Mouse (Mus musculus) CH12.LX (cell line): ENCODE data around the gene Tle6.

Experiments used
- CHD1 ChIP-seq: IDR thresholded peaks from 2 replicates; pipeline ENCODE4 v1.6.1; 2012; ENCODE audit warnings: low read depth, low read length, improper control_type of control experiment, inconsistent platforms
- CTCF ChIP-seq, 2 experiments: IDR thresholded peaks in 1 of 2; conservative IDR thresholded peaks in 1 of 2; 2 replicates each; pipeline ENCODE4 v1.5.1; 2011 to 2012; ENCODE audit warnings: low read depth in 2 of 2, low read length in 2 of 2, improper control_type of control experiment in 1 of 2, inconsistent platforms in 1 of 2, mild to moderate bottlenecking in 1 of 2, moderate library complexity in 1 of 2
- ELF1 ChIP-seq: IDR thresholded peaks from 2 replicates; pipeline ENCODE4 v1.6.1; 2014; ENCODE audit warnings: low read depth, mild to moderate bottlenecking, inconsistent platforms, low read length, improper control_type of control experiment
- NRF1 ChIP-seq: IDR thresholded peaks from 2 replicates; pipeline ENCODE4 v1.6.1; 2014; ENCODE audit warnings: low read depth, mild to moderate bottlenecking, inconsistent platforms, low read length, improper control_type of control experiment, moderate library complexity
- POLR2A ChIP-seq: IDR thresholded peaks from 2 replicates; pipeline ENCODE4 v1.6.1; 2011; ENCODE audit warnings: low read depth, mild to moderate bottlenecking, improper control_type of control experiment, low read length
- TCF12 ChIP-seq: IDR thresholded peaks from 2 replicates; pipeline ENCODE4 v1.6.1; 2014; ENCODE audit warnings: low read depth, mild to moderate bottlenecking, inconsistent platforms, low read length, improper control_type of control experiment
- USF1 ChIP-seq: IDR thresholded peaks from 2 replicates; pipeline ENCODE4 v1.6.1; 2014; ENCODE audit warnings: low read depth, mild to moderate bottlenecking, inconsistent platforms, low read length, improper control_type of control experiment
- ZKSCAN1 ChIP-seq: IDR thresholded peaks from 2 replicates; pipeline ENCODE4 v1.6.1; 2012; ENCODE audit warnings: low read depth, inconsistent platforms, low read length, improper control_type of control experiment, borderline replicate concordance

DNA sequence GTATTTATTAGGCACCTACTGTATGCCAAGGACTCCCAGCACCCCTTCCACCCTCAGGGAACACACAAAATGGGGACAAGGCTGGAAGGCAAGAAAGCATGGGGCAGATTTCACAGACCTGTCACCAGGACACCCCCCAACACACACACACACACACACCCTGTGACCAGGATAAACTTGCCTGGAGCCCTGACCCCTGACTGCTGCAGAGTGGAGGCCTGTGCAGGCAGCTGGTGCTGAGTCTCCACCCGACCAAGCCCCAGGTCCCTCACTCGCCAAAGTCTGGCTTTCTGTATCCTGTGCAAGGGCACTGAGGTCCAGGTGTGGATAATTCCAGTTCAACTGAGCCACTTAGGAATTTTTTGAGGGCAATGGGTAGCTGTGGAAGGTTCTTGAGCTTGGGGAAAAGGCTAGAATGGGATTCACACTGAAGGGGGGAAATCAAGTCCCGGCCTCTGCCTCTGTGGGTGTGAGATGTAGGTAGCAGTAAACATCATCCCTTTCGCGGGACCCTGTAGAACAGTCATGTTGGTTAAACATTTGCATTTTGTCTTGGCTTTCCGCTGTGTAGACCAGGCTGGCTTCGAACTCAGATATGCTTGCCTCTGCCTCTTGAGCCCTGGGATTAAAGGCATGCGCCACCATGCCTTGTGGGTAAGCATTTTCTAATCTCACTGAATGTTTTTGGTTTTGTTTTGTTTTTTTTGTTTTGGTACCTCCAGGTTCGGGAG, 31.2 kb downstream of the Tle6 start:
- no peak for TF ChIP-seq ELF1
- no peak for TF ChIP-seq ZKSCAN1
- no peak for TF ChIP-seq CHD1
- no peak for TF ChIP-seq NRF1
- no peak for TF ChIP-seq USF1
- no peak for TF ChIP-seq CTCF (conservative IDR thresholded peaks at IDR 0.05 in 1 of 2, IDR thresholded peaks at IDR 0.05 in 1 of 2; ENCODE audit: low read depth in 2 of 2, low read length in 2 of 2)
- TF ChIP-seq TCF12 = no peak
- TF ChIP-seq POLR2A = no peak
